Mouse (Mus musculus) embryonic fibroblast, embryonic 13.5 days (primary cell): ENCODE measurements around the gene Rnd2. TPM values are rescaled to one million over a fixed set of nuclear protein-coding genes. Genes with fewer than 3 reads are reported as not detected.
"Not testable (repeated sequence)": the region's sequence is repeated elsewhere in the genome, so short reads cannot be mapped to it uniquely, and the experiment has no call there.

Experiments
- H3K27ac ChIP-seq: 2 replicates; pipeline ENCODE4 v1.5.1; 2012; ENCODE audit warnings: low read length, control low read depth, inconsistent platforms; ENCODE audit not compliant: insufficient read depth
- H3K4me1 ChIP-seq: 2 replicates; pipeline ENCODE4 v1.6.1; 2011; ENCODE audit warnings: low read length; ENCODE audit not compliant: control insufficient read depth, insufficient read depth
- H3K4me3 ChIP-seq: 2 replicates; pipeline ENCODE4 v1.5.1; 2011; ENCODE audit warnings: mild to moderate bottlenecking, control low read depth, low read length; ENCODE audit not compliant: insufficient read depth
- CTCF ChIP-seq: IDR thresholded peaks from 2 replicates; pipeline ENCODE4 v1.5.1; 2011; ENCODE audit warnings: mild to moderate bottlenecking, control low read depth, low read length, moderate library complexity, borderline replicate concordance; ENCODE audit not compliant: insufficient read depth
- POLR2A ChIP-seq: IDR thresholded peaks from 2 replicates; pipeline ENCODE4 v1.6.1; 2011; ENCODE audit warnings: low read depth, mild to moderate bottlenecking, control low read depth, low read length, moderate library complexity
- polyA plus RNA-seq: library from polyadenylated mRNA; stranded (reverse); fragments of >200 nt; gene quantifications from 2 replicates; pipeline ENCODE4 v1.2.4, GENCODE M21; 2011; ENCODE audit warnings: low read depth; ENCODE audit not compliant: missing spikeins, insufficient read length

The Rnd2 gene
- polyA plus RNA-seq, 1 experiment: 11.2 TPM

GRCm38 (mm10) chr11:101447786-101448185 lies 17.0 kb upstream of the Rnd2 start:
- Histone ChIP-seq H3K4me3 (no peak overlapping the region), H3K4me1 (peaks cover 6% of the 10 kb centered on the region; the same call in 1 of the 2 replicates), H3K27ac (peak overlapping the region; percentile 34; the same call in 1 of the 2 replicates)
- no peak for TF ChIP-seq CTCF
- TF ChIP-seq POLR2A: no peak

GRCm38 (mm10) chr11:101448274-101448746 lies 16.5 kb upstream of the Rnd2 start, which contains the start of gene Ifi35:
Gene Ifi35, plus strand, starts transcription at chr11:101448407.
- TF ChIP-seq POLR2A: peak; percentile 94
- no peak for TF ChIP-seq CTCF
- peak within 1 kb of the TSS; percentile 65 for H3K27ac ChIP-seq

GRCm38 (mm10) chr11:101448899-101449298 lies 15.9 kb upstream of the Rnd2 start:
- Histone ChIP-seq H3K27ac (peak overlapping the region; percentile 65; the same call in 1 of the 2 replicates), H3K4me3 (peak overlapping the region; percentile 72), H3K4me1 (peaks cover 6% of the 10 kb centered on the region; the same call in 1 of the 2 replicates)
- no peak for TF ChIP-seq POLR2A
- TF ChIP-seq CTCF: no peak

More at GRCm38 (mm10) chr11:101448274-101448746, 16.5 kb upstream of the Rnd2 start, which contains the start of gene Ifi35:
- H3K4me3 ChIP-seq: peak within 1 kb of the TSS; percentile 72
- peaks cover 6% of the 10 kb centered on the region; the same call in 1 of the 2 replicates for H3K4me1 ChIP-seq

- not testable (repeated sequence) for H3K4me3 ChIP-seq, H3K4me1 ChIP-seq, H3K27ac ChIP-seq
These were observed 15.2 kb upstream of the Rnd2 start for GRCm38 (mm10) chr11:101449596-101449995.

GRCm38 (mm10) chr11:101450394-101450793 lies 14.4 kb upstream of the Rnd2 start:
- TF ChIP-seq CTCF (no peak), POLR2A (no peak)
- peaks cover 11% of the 10 kb centered on the region for H3K4me1 ChIP-seq
- H3K4me3 ChIP-seq: no peak overlapping the region
- no peak overlapping the region for H3K27ac ChIP-seq

- TF ChIP-seq POLR2A (no peak), CTCF (no peak)
- Histone ChIP-seq H3K4me3 (no peak overlapping the region), H3K4me1 (peaks cover 11% of the 10 kb centered on the region), H3K27ac (peak overlapping the region; percentile 35; the same call in 1 of the 2 replicates)
These were observed 13.3 kb upstream of the Rnd2 start for GRCm38 (mm10) chr11:101451536-101451935.

- Histone ChIP-seq H3K27ac (no peak overlapping the region), H3K4me3 (no peak overlapping the region), H3K4me1 (peaks cover 11% of the 10 kb centered on the region)
- TF ChIP-seq CTCF: no peak
- TF ChIP-seq POLR2A: no peak
These were observed 12.6 kb upstream of the Rnd2 start for GRCm38 (mm10) chr11:101452093-101452774.

GRCm38 (mm10) chr11:101454702-101455101 lies 10.1 kb upstream of the Rnd2 start:
- H3K4me3 ChIP-seq: no peak overlapping the region
- TF ChIP-seq CTCF (no peak), POLR2A (no peak)
- no peak overlapping the region for H3K27ac ChIP-seq
- H3K4me1 ChIP-seq: peaks cover 11% of the 10 kb centered on the region

GRCm38 (mm10) chr11:101455627-101456026 lies 9.2 kb upstream of the Rnd2 start:
- Histone ChIP-seq H3K4me1 (peaks cover 11% of the 10 kb centered on the region), H3K27ac (no peak overlapping the region), H3K4me3 (no peak overlapping the region)
- TF ChIP-seq POLR2A (no peak), CTCF (no peak)

- H3K4me1 ChIP-seq: peaks cover 10% of the 10 kb centered on the region
- no peak overlapping the region for H3K4me3 ChIP-seq
- no peak for TF ChIP-seq CTCF
- TF ChIP-seq POLR2A: no peak
- no peak overlapping the region for H3K27ac ChIP-seq
These were observed 7.2 kb upstream of the Rnd2 start for GRCm38 (mm10) chr11:101457631-101458030.
